Mouse (Mus musculus) neural tube, embryonic 14.5 days (tissue): ENCODE measurements at regions not wholly inside any gene's neighbourhood (a gene's known extent, or its start where the extent isn't known, plus 50 kb on each side); places are given as distances from the start of the nearest gene placed in this dataset.

ENCODE experiments used
- ATAC-seq: fragments of 200-750 bp; cut with Nextera tagmentation; 2 replicates; pipeline ENCODE4 v1.8.0; 2017; ENCODE audit warnings: low read depth, mild to moderate bottlenecking, moderate TSS enrichment, moderate library complexity
- H3K27ac ChIP-seq: fragments of 300-500 bp; sonication (generic); 2 replicates; pipeline ENCODE4 v1.5.1; 2014; ENCODE audit warnings: low read depth, mild to moderate bottlenecking, control low read depth, low read length, moderate library complexity, mixed read lengths
- H3K27me3 ChIP-seq: fragments of 300-500 bp; sonication (generic); 2 replicates; pipeline ENCODE4 v1.6.1; 2014; ENCODE audit warnings: low read length; ENCODE audit not compliant: control insufficient read depth, insufficient read depth
- H3K36me3 ChIP-seq: fragments of 300-500 bp; sonication (generic); 2 replicates; pipeline ENCODE4 v1.6.1; 2014; ENCODE audit warnings: low read length, mixed read lengths; ENCODE audit not compliant: control insufficient read depth, insufficient read depth
- H3K4me1 ChIP-seq: fragments of 300-500 bp; sonication (generic); 2 replicates; pipeline ENCODE4 v1.6.1; 2014; ENCODE audit warnings: low read length; ENCODE audit not compliant: control insufficient read depth, insufficient read depth
- H3K4me2 ChIP-seq: fragments of 300-500 bp; sonication (generic); 2 replicates; pipeline ENCODE4 v1.6.1; 2014; ENCODE audit warnings: mild to moderate bottlenecking, low read depth, low read length, control low read depth
- H3K4me3 ChIP-seq: fragments of 300-500 bp; sonication (generic); 2 replicates; pipeline ENCODE4 v1.5.1; 2014; ENCODE audit warnings: low read depth, low read length, control low read depth, mixed read lengths
- H3K9ac ChIP-seq: fragments of 300-500 bp; sonication (generic); replicated peaks from 2 replicates; pipeline ENCODE4 v1.6.1; 2014; ENCODE audit warnings: low read depth, mild to moderate bottlenecking, control low read depth, low read length, mixed read lengths
- H3K9me3 ChIP-seq: fragments of 300-500 bp; sonication (generic); 2 replicates; pipeline ENCODE4 v1.6.1; 2016; ENCODE audit warnings: low read length; ENCODE audit not compliant: control insufficient read depth
- WGBS: fragments of 180-500 bp; shearing (Covaris S2); extraction: QIAGEN DNeasy Blood & Tissue Kit; methylation state at CpG from one replicate; pipeline ENCODE4 v1.1.7; 2014; 5-methylcytosine and 5-hydroxymethylcytosine counted together

DNA sequence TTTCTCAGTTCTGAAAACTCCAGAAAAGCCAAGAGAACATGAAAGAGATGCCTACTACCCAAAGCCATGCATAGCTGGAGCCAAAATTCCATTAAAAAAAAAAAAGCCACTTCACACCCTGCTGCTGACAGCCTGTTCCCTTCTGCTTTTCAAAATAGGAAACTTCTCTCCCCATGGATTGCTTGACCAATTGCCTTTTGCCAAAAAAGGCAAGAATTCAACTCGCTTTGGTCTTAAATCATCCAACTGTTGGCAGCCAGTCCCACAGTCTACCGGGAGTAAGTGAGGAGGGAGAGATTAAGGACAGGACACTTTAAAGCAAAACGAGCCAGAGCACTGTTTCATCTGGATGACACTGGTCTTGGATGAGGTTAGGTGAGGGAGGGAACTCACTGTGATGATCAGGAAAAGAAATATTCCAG is 349.7 kb downstream of the Adgrl2 start:
- Histone ChIP-seq H3K36me3 (no peaks in the 10 kb centered on the region), H3K9me3 (no peaks in the 10 kb centered on the region), H3K27me3 (no peaks in the 10 kb centered on the region), H3K4me1 (no peaks in the 10 kb centered on the region), H3K9ac (no peak overlapping the region), H3K4me2 (no peak overlapping the region), H3K4me3 (no peak overlapping the region), H3K27ac (no peak overlapping the region)
- no peak for ATAC-seq
- WGBS, result 64% methylated on average over 3 of the region's 3 CpGs

DNA sequence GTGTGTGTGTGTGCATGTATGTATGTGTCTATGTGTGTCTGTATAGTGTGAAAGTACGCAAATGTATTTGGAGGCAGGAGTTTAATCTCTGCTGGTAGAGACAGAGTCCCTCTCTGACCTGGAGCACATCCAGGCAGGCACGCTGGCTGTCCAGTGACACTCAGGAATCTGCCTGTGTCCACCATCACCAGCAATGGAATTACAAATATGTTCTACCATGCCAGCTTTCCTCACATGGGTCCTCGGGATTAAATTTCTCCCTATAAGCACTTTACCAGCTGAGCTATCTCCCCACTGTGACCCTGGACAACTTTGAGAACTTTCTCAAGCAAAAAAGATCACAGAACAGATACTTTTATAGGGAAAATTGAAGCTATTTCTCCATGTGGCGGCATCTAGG is 355.3 kb downstream of the Adgrl2 start:
- WGBS, result 85% methylated on average over 4 of the region's 4 CpGs
- H3K4me3 ChIP-seq, result no peak overlapping the region
- no peaks in the 10 kb centered on the region for H3K27me3 ChIP-seq
- H3K9ac ChIP-seq, result no peak overlapping the region
- H3K4me2 ChIP-seq, result no peak overlapping the region
- no peak for ATAC-seq
- H3K9me3 ChIP-seq, result no peaks in the 10 kb centered on the region
- H3K36me3 ChIP-seq, result no peaks in the 10 kb centered on the region
- no peaks in the 10 kb centered on the region for H3K4me1 ChIP-seq
- no peak overlapping the region for H3K27ac ChIP-seq

DNA sequence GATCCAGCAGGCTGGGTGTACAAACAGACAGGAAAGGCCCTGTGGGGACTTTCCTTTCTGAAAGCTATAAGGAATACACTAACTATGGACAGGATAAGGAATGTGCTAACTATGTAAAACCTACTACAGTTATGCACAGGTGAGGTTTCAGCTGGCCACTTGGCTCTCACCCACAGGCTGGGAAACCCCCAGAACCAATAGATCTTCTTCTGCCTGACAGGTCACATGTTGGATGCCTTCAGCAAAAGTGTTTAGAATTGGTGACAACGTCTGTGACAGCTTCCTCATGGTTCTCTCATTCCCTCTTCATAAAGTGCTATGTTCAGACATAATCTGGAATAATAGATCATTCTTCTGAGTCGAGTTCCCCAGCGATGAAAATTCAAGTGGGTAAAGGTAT is 356.0 kb downstream of the Adgrl2 start:
- Histone ChIP-seq H3K27me3 (no peaks in the 10 kb centered on the region), H3K27ac (no peak overlapping the region), H3K9me3 (no peaks in the 10 kb centered on the region), H3K4me1 (no peaks in the 10 kb centered on the region), H3K9ac (no peak overlapping the region), H3K36me3 (no peaks in the 10 kb centered on the region), H3K4me3 (no peak overlapping the region), H3K4me2 (no peak overlapping the region)
- WGBS, result 75% methylated on average over 3 of the region's 3 CpGs
- no peak for ATAC-seq

GRCm38 (mm10) chr3:148633291-148633690 is 357.1 kb downstream of the Adgrl2 start:
- Histone ChIP-seq H3K4me2 (no peak overlapping the region), H3K9ac (no peak overlapping the region), H3K9me3 (no peaks in the 10 kb centered on the region), H3K27me3 (no peaks in the 10 kb centered on the region), H3K4me1 (no peaks in the 10 kb centered on the region), H3K27ac (no peak overlapping the region), H3K36me3 (no peaks in the 10 kb centered on the region), H3K4me3 (no peak overlapping the region)
- WGBS, result 94% methylated on average over 6 of the region's 6 CpGs
- ATAC-seq, result no peak

- Histone ChIP-seq H3K4me1 (no peaks in the 10 kb centered on the region), H3K4me2 (no peak overlapping the region), H3K27me3 (no peaks in the 10 kb centered on the region), H3K9me3 (no peaks in the 10 kb centered on the region), H3K9ac (no peak overlapping the region), H3K27ac (no peak overlapping the region), H3K4me3 (no peak overlapping the region), H3K36me3 (no peaks in the 10 kb centered on the region)
- WGBS, result 83% methylated on average over 2 of the region's 2 CpGs
- ATAC-seq, result no peak
Observed at GRCm38 (mm10) chr3:148632449-148632848, 357.9 kb downstream of the Adgrl2 start.

GRCm38 (mm10) chr3:148631415-148632192 is 358.8 kb downstream of the Adgrl2 start:
- Histone ChIP-seq H3K4me2 (peak overlapping the region; percentile 21; the same call in 1 of the 2 replicates), H3K27me3 (no peaks in the 10 kb centered on the region), H3K9me3 (no peaks in the 10 kb centered on the region), H3K36me3 (no peaks in the 10 kb centered on the region), H3K9ac (no peak overlapping the region), H3K27ac (no peak overlapping the region), H3K4me3 (no peak overlapping the region), H3K4me1 (no peaks in the 10 kb centered on the region)
- 26% methylated on average over 18 of the region's 18 CpGs for WGBS
- ATAC-seq, result no peak

DNA sequence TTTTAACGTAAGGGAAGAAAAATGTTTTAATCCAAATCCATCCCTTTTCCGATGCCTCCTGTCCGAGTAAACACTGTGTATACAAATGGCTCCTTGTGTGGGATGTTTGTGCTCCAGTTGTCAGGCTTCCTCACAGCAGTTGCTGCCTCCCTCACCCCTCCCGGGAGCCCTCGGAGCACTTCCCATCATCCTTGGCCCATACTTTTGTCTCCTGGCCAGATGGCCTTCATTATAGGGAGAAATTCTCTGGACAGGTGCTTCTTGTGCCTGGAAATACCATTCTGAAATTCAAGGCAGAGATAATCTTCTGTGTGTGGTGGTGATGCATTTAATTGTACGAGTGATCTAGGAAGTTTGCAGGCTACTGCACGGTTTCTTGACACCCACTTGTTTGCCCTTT is 359.5 kb downstream of the Adgrl2 start:
- Histone ChIP-seq H3K4me2 (no peak overlapping the region), H3K4me3 (no peak overlapping the region), H3K9me3 (no peaks in the 10 kb centered on the region), H3K27ac (no peak overlapping the region), H3K4me1 (no peaks in the 10 kb centered on the region), H3K36me3 (no peaks in the 10 kb centered on the region), H3K9ac (no peak overlapping the region), H3K27me3 (no peaks in the 10 kb centered on the region)
- WGBS, result 71% methylated on average over 7 of the region's 7 CpGs
- ATAC-seq, result no peak

- Histone ChIP-seq H3K27ac (no peak overlapping the region), H3K4me1 (no peaks in the 10 kb centered on the region), H3K9me3 (no peaks in the 10 kb centered on the region), H3K27me3 (no peaks in the 10 kb centered on the region), H3K4me2 (no peak overlapping the region), H3K9ac (no peak overlapping the region), H3K4me3 (no peak overlapping the region), H3K36me3 (no peaks in the 10 kb centered on the region)
- 54% methylated on average over 9 of the region's 9 CpGs for WGBS
- ATAC-seq, result peak; percentile 71
Observed at GRCm38 (mm10) chr3:148614971-148615671, 375.2 kb downstream of the Adgrl2 start.

- Histone ChIP-seq H3K36me3 (no peaks in the 10 kb centered on the region), H3K4me1 (no peaks in the 10 kb centered on the region), H3K4me3 (no peak overlapping the region), H3K4me2 (no peak overlapping the region), H3K27ac (no peak overlapping the region), H3K9me3 (no peaks in the 10 kb centered on the region), H3K27me3 (no peaks in the 10 kb centered on the region), H3K9ac (no peak overlapping the region)
- no peak for ATAC-seq
- 63% methylated on average over 3 of the region's 3 CpGs for WGBS
Observed at GRCm38 (mm10) chr3:148613443-148613842, 376.9 kb downstream of the Adgrl2 start.
